Mouse (Mus musculus): ENCODE measurements around the gene Kremen1. TPM values are rescaled to one million over a fixed set of nuclear protein-coding genes. Genes with fewer than 3 reads are reported as not detected.

Kremen1 gene
- polyA plus RNA-seq, 2 experiments: 20.8 to 30.9 TPM

GRCm38 (mm10) chr11:5196583-5196982 is 64.8 kb downstream of the Kremen1 start:
- no peaks in the 10 kb centered on the region for H3K27me3 ChIP-seq (ENCODE audit: control insufficient read depth, insufficient read depth, low read length)
- H3K4me2 ChIP-seq (replicated peaks; ENCODE audit: low read depth, low read length, severe bottlenecking): no peak overlapping the region
- no peak overlapping the region for H3K9ac ChIP-seq (ENCODE audit: low read depth, low read length, severe bottlenecking)
- H3K9me3 ChIP-seq (ENCODE audit: control insufficient read depth, low read length): no peaks in the 10 kb centered on the region
- no peak overlapping the region for H3K27ac ChIP-seq (replicated peaks; ENCODE audit: low read depth, low read length)
- 78% methylated on average over 7 of the region's 7 CpGs for WGBS
- DNase-seq (ENCODE audit: low spot score) (no peak), ATAC-seq (ENCODE audit: low FRiP score, low read depth) (no peak)
- H3K4me1 ChIP-seq (ENCODE audit: control insufficient read depth, insufficient read depth, low read length): no peaks in the 10 kb centered on the region
- no peak overlapping the region for H3K4me3 ChIP-seq (replicated peaks; ENCODE audit: low read length)
- peaks cover 43% of the 10 kb centered on the region for H3K36me3 ChIP-seq (ENCODE audit: control insufficient read depth, insufficient read depth, low read length)
- TF ChIP-seq POLR2A (IDR thresholded peaks at IDR 0.05; ENCODE audit: borderline replicate concordance, extremely low read depth, insufficient read depth, insufficient read length): no peak

GRCm38 (mm10) chr11:5193576-5193881 is 67.8 kb downstream of the Kremen1 start:
- Histone ChIP-seq H3K36me3 (ENCODE audit: control insufficient read depth, insufficient read depth, low read length) (peaks cover 31% of the 10 kb centered on the region), H3K27ac (replicated peaks; ENCODE audit: low read depth, low read length) (no peak overlapping the region), H3K4me2 (replicated peaks; ENCODE audit: low read depth, low read length, severe bottlenecking) (no peak overlapping the region), H3K9ac (ENCODE audit: low read depth, low read length, severe bottlenecking) (no peak overlapping the region), H3K27me3 (ENCODE audit: control insufficient read depth, insufficient read depth, low read length) (no peaks in the 10 kb centered on the region), H3K9me3 (ENCODE audit: control insufficient read depth, low read length) (no peaks in the 10 kb centered on the region), H3K4me3 (replicated peaks; ENCODE audit: low read length) (no peak overlapping the region), H3K4me1 (ENCODE audit: control insufficient read depth, insufficient read depth, low read length) (no peaks in the 10 kb centered on the region)
- DNase-seq (ENCODE audit: low spot score): no peak
- no peak for ATAC-seq (ENCODE audit: low FRiP score, low read depth)
- 54% methylated on average over 1 of the region's 1 CpGs for WGBS
- TF ChIP-seq POLR2A (IDR thresholded peaks at IDR 0.05; ENCODE audit: borderline replicate concordance, extremely low read depth, insufficient read depth, insufficient read length): no peak

GRCm38 (mm10) chr11:5192840-5193575 is 68.3 kb downstream of the Kremen1 start:
- Histone ChIP-seq H3K9me3 (ENCODE audit: control insufficient read depth, low read length) (no peaks in the 10 kb centered on the region), H3K27ac (replicated peaks; ENCODE audit: low read depth, low read length) (no peak overlapping the region), H3K36me3 (ENCODE audit: control insufficient read depth, insufficient read depth, low read length) (peaks cover 27% of the 10 kb centered on the region), H3K27me3 (ENCODE audit: control insufficient read depth, insufficient read depth, low read length) (no peaks in the 10 kb centered on the region), H3K4me1 (ENCODE audit: control insufficient read depth, insufficient read depth, low read length) (no peaks in the 10 kb centered on the region), H3K9ac (ENCODE audit: low read depth, low read length, severe bottlenecking) (no peak overlapping the region), H3K4me2 (replicated peaks; ENCODE audit: low read depth, low read length, severe bottlenecking) (no peak overlapping the region), H3K4me3 (replicated peaks; ENCODE audit: low read length) (no peak overlapping the region)
- no peak for TF ChIP-seq POLR2A (IDR thresholded peaks at IDR 0.05; ENCODE audit: borderline replicate concordance, extremely low read depth, insufficient read depth, insufficient read length)
- WGBS: 74% methylated on average over 8 of the region's 8 CpGs
- ATAC-seq (ENCODE audit: low FRiP score, low read depth) (peak; percentile 35), DNase-seq (ENCODE audit: low spot score) (peak; percentile 35)

- no peak for TF ChIP-seq POLR2A (IDR thresholded peaks at IDR 0.05; ENCODE audit: borderline replicate concordance, extremely low read depth, insufficient read depth, insufficient read length)
- DNase-seq (ENCODE audit: low spot score): no peak
- Histone ChIP-seq H3K9me3 (ENCODE audit: control insufficient read depth, low read length) (no peaks in the 10 kb centered on the region), H3K27ac (replicated peaks; ENCODE audit: low read depth, low read length) (no peak overlapping the region), H3K9ac (ENCODE audit: low read depth, low read length, severe bottlenecking) (no peak overlapping the region), H3K36me3 (ENCODE audit: control insufficient read depth, insufficient read depth, low read length) (peaks cover 27% of the 10 kb centered on the region), H3K27me3 (ENCODE audit: control insufficient read depth, insufficient read depth, low read length) (no peaks in the 10 kb centered on the region), H3K4me1 (ENCODE audit: control insufficient read depth, insufficient read depth, low read length) (no peaks in the 10 kb centered on the region), H3K4me2 (replicated peaks; ENCODE audit: low read depth, low read length, severe bottlenecking) (no peak overlapping the region), H3K4me3 (replicated peaks; ENCODE audit: low read length) (no peak overlapping the region)
- WGBS: 43% methylated on average over 9 of the region's 9 CpGs
- no peak for ATAC-seq (ENCODE audit: low FRiP score, low read depth)
These were observed 69.3 kb downstream of the Kremen1 start for GRCm38 (mm10) chr11:5192084-5192516.

- TF ChIP-seq POLR2A (IDR thresholded peaks at IDR 0.05; ENCODE audit: borderline replicate concordance, extremely low read depth, insufficient read depth, insufficient read length): no peak
- 71% methylated on average over 9 of the region's 9 CpGs for WGBS
- Histone ChIP-seq H3K4me2 (replicated peaks; ENCODE audit: low read depth, low read length, severe bottlenecking) (no peak overlapping the region), H3K27ac (replicated peaks; ENCODE audit: low read depth, low read length) (no peak overlapping the region), H3K27me3 (ENCODE audit: control insufficient read depth, insufficient read depth, low read length) (no peaks in the 10 kb centered on the region), H3K9me3 (ENCODE audit: control insufficient read depth, low read length) (no peaks in the 10 kb centered on the region), H3K9ac (ENCODE audit: low read depth, low read length, severe bottlenecking) (no peak overlapping the region), H3K4me1 (ENCODE audit: control insufficient read depth, insufficient read depth, low read length) (peaks cover under 1% of the 10 kb centered on the region; the same call in 1 of the 2 replicates), H3K36me3 (ENCODE audit: control insufficient read depth, insufficient read depth, low read length) (peaks cover 10% of the 10 kb centered on the region; the same call in 1 of the 2 replicates), H3K4me3 (replicated peaks; ENCODE audit: low read length) (no peak overlapping the region)
- no peak for DNase-seq (ENCODE audit: low spot score)
- ATAC-seq (ENCODE audit: low FRiP score, low read depth): 0 out of 2 replicates have a peak, but pooled peaks have one; percentile 34
These were observed 72.0 kb downstream of the Kremen1 start for GRCm38 (mm10) chr11:5189239-5189933.

Measured in limb, embryonic 14.5 days (tissue).